Comparison of ENCODE assay signal across 11 mouse cellular contexts in genomic region chr12:52473988-52474968, GRCm38 (mm10). TPM values are rescaled to one million over a fixed set of nuclear protein-coding genes. Genes with fewer than 3 reads are reported as not detected.
DNase-seq lines count a peak whose midpoint lies in the region; ATAC-seq and TF ChIP-seq lines count a peak whose summit lies in the region.
"Had no signal": no experiment of that assay in that cellular context is flagged by ENCODE, and none has a peak within 500 bp of the region (broad histone marks: within the 10 kb centered on the region; RNA-seq: fewer than 3 reads in every experiment).

No protein-coding gene starts in this region.

- H3K4me1 ChIP-seq in heart, embryonic 15.5 days (replicated peaks) = peaks cover 4% of the 10 kb centered on the region; the same call in 1 of the 2 replicates
- peaks cover 6% of the 10 kb centered on the region; the same call in 1 of the 2 replicates for H3K4me1 ChIP-seq in heart, embryonic 10.5 days
- H3K4me1 ChIP-seq in MEL (ENCODE audit: control insufficient read depth in 1 of 2, insufficient read depth in 2 of 2, low read length in 2 of 2) = no peaks in the 10 kb centered on the region; a peak in 1 of 4 replicates
- peaks cover 9% of the 10 kb centered on the region; the same call in 1 of the 2 replicates for H3K4me1 ChIP-seq in liver, postnatal 0 days (ENCODE audit: insufficient read depth)

- no peak for TF ChIP-seq RAD21 in MEL (IDR thresholded peaks at IDR 0.05; ENCODE audit: low read depth, low read length)

- H3K9me3 ChIP-seq in heart, embryonic 15.5 days (replicated peaks) = no peaks in the 10 kb centered on the region
- H3K9me3 ChIP-seq in heart, embryonic 10.5 days = no peaks in the 10 kb centered on the region
- no peaks in the 10 kb centered on the region for H3K9me3 ChIP-seq in MEL (replicated peaks; ENCODE audit: insufficient read depth, low read length)
- H3K9me3 ChIP-seq in liver, postnatal 0 days (ENCODE audit: low read length) = no peaks in the 10 kb centered on the region
- H3K9me3 ChIP-seq: G1E had no signal

- no peak overlapping the region for H3K27ac ChIP-seq in heart, embryonic 15.5 days
- no peak overlapping the region for H3K27ac ChIP-seq in heart, embryonic 10.5 days
- H3K27ac ChIP-seq in MEL (ENCODE audit: control insufficient read depth, low read depth, low read length) = no peak overlapping the region; the same call in 1 of the 2 replicates
- peak overlapping the region; percentile 86 for H3K27ac ChIP-seq in liver, postnatal 0 days (ENCODE audit: low read depth)

- ATAC-seq in heart, embryonic 15.5 days (replicated peaks; ENCODE audit: insufficient number of reproducible peaks, insufficient read depth, low FRiP score, low read depth) = no peak
- peak; percentile 40; the same call in 1 of the 2 replicates for ATAC-seq in granulocyte monocyte progenitor cell, adult 5-6 weeks (replicated peaks; ENCODE audit: poor library complexity, severe bottlenecking)
- peak; percentile 94 for ATAC-seq in liver, postnatal 0 days

- H3K79me2 ChIP-seq in MEL (ENCODE audit: control insufficient read depth, insufficient read depth, low read length, poor library complexity) = no peaks in the 10 kb centered on the region

- no peak for DNase-seq in heart, embryonic 10.5 days (ENCODE audit: low spot score)
- peak; percentile 71 for DNase-seq in MEL (ENCODE audit: low read depth, low spot score)
- DNase-seq in liver, postnatal 0 days = peak; percentile 25
- DNase-seq in urinary bladder, postnatal 36 days (ENCODE audit: low spot score in 2 of 2) = no peak
- DNase-seq in thymus, postnatal 4 days = no peak
- DNase-seq in kidney, postnatal 10 days = no peak
- DNase-seq: gastrocnemius, postnatal 36 days; left cerebral cortex, postnatal 4 days had no signal

- H3K27me3 ChIP-seq in heart, embryonic 15.5 days = no peaks in the 10 kb centered on the region
- no peaks in the 10 kb centered on the region for H3K27me3 ChIP-seq in heart, embryonic 10.5 days (ENCODE audit: insufficient read depth, poor library complexity, severe bottlenecking)
- peaks cover 0 to 2% of the 10 kb centered on the region in 2 experiments; a peak in 2 of 4 replicates for H3K27me3 ChIP-seq in MEL (ENCODE audit: control insufficient read depth in 1 of 2, insufficient read depth in 2 of 2, low read length in 2 of 2)
- H3K27me3 ChIP-seq in liver, postnatal 0 days (ENCODE audit: insufficient read depth, low read length) = no peaks in the 10 kb centered on the region

- no peak for TF ChIP-seq POLR2A in MEL (IDR thresholded peaks at IDR 0.05; ENCODE audit: control insufficient read depth in 1 of 2, insufficient read depth in 1 of 2, low read depth in 1 of 2, low read length in 2 of 2, poor library complexity in 1 of 2)

- H3K36me3 ChIP-seq in heart, embryonic 15.5 days = no peaks in the 10 kb centered on the region
- no peaks in the 10 kb centered on the region for H3K36me3 ChIP-seq in heart, embryonic 10.5 days
- H3K36me3 ChIP-seq in MEL (ENCODE audit: control insufficient read depth in 1 of 2, insufficient read depth in 2 of 2, low read length in 2 of 2) = no peaks in the 10 kb centered on the region
- H3K36me3 ChIP-seq in liver, postnatal 0 days (replicated peaks; ENCODE audit: insufficient read depth, low read length) = no peaks in the 10 kb centered on the region
- H3K36me3 ChIP-seq: G1E had no signal

- no peak overlapping the region for H3K9ac ChIP-seq in heart, embryonic 15.5 days
- H3K9ac ChIP-seq in MEL (ENCODE audit: control insufficient read depth, low read depth, low read length, poor library complexity, severe bottlenecking) = peak overlapping the region; percentile 62
- peak overlapping the region; percentile 48; the same call in 1 of the 2 replicates for H3K9ac ChIP-seq in liver, postnatal 0 days (replicated peaks)

- TF ChIP-seq CTCF in MEL (IDR thresholded peaks at IDR 0.05 in 2 of 3, conservative IDR thresholded peaks at IDR 0.05 in 1 of 3; ENCODE audit: control insufficient read depth in 1 of 3, insufficient read depth in 1 of 3, low read depth in 2 of 3, low read length in 3 of 3, poor library complexity in 1 of 3, severe bottlenecking in 1 of 3) = no peak
- no peak for TF ChIP-seq CTCF in liver, postnatal 0 days (IDR thresholded peaks at IDR 0.05; ENCODE audit: low read depth)

- no peak overlapping the region for H3K4me3 ChIP-seq in heart, embryonic 15.5 days
- no peak overlapping the region for H3K4me3 ChIP-seq in heart, embryonic 10.5 days
- H3K4me3 ChIP-seq in MEL (ENCODE audit: control insufficient read depth in 1 of 2, insufficient read depth in 1 of 2, low read depth in 2 of 2, low read length in 2 of 2) = peak overlapping the region; percentile 71 to 74
- peak overlapping the region; percentile 15; the same call in 1 of the 2 replicates for H3K4me3 ChIP-seq in liver, postnatal 0 days (ENCODE audit: low read depth, low read length)

- 0 out of 4 replicates have a peak, but pooled peaks of 1 of the 2 experiments have one; percentile 6 for TF ChIP-seq EP300 in MEL (IDR thresholded peaks at IDR 0.05; ENCODE audit: low read depth in 1 of 2, low read length in 2 of 2)
- TF ChIP-seq EP300 in liver, postnatal 0 days (IDR thresholded peaks at IDR 0.05; ENCODE audit: low read depth) = peak; percentile 51; the same call in 1 of the 2 replicates

- WGBS in heart, embryonic 15.5 days = 55% methylated on average over 18 of the region's 18 CpGs
- 59% methylated on average over 18 of the region's 18 CpGs for WGBS in heart, embryonic 10.5 days
- WGBS in liver, postnatal 0 days (ENCODE audit: insufficient replicate concordance) = 32% methylated on average over 18 of the region's 18 CpGs

- H3K4me2 ChIP-seq in heart, embryonic 15.5 days = peak overlapping the region; percentile 20; the same call in 1 of the 2 replicates
- H3K4me2 ChIP-seq in liver, postnatal 0 days (ENCODE audit: low read depth, low read length) = peak overlapping the region; percentile 50

TF ChIP-seq in MEL, 35 proteins besides CTCF, POLR2A, EP300 and RAD21:
- peak; percentile 3; the same call in 1 of the 2 replicates for TF ChIP-seq SMC3 (IDR thresholded peaks at IDR 0.05; ENCODE audit: low read depth, low read length)
- no peak for TF ChIP-seq GABPA (IDR thresholded peaks at IDR 0.05; ENCODE audit: low read depth, low read length)
- TF ChIP-seq SIN3A (IDR thresholded peaks at IDR 0.05; ENCODE audit: low read length) = 0 out of 2 replicates have a peak, but pooled peaks have one; percentile 16
- no peak for TF ChIP-seq POLR2AphosphoS2 (IDR thresholded peaks at IDR 0.05; ENCODE audit: low read length)
- TF ChIP-seq JUND (IDR thresholded peaks at IDR 0.05; ENCODE audit: low read depth, low read length) = 0 out of 2 replicates have a peak, but pooled peaks have one; percentile 8
- TF ChIP-seq ZNF384 (IDR thresholded peaks at IDR 0.05; ENCODE audit: low read depth, low read length) = peak; percentile 86
- TF ChIP-seq USF2 (IDR thresholded peaks at IDR 0.05; ENCODE audit: borderline replicate concordance in 1 of 2, insufficient read depth in 1 of 2, low read depth in 1 of 2, low read length in 2 of 2) = no peak
- TF ChIP-seq MXI1 (IDR thresholded peaks at IDR 0.05; ENCODE audit: low read depth, low read length) = peak; percentile 35; the same call in 1 of the 2 replicates
- TF ChIP-seq HCFC1 (IDR thresholded peaks at IDR 0.05; ENCODE audit: low read depth, low read length) = 0 out of 2 replicates have a peak, but pooled peaks have one; percentile 18
- TF ChIP-seq MYC (IDR thresholded peaks at IDR 0.05; ENCODE audit: low read depth, low read length) = no peak

RNA-seq across cellular contexts. Expression of gene Arhgap5, which starts 29.5 kb away (rescaled TPM):
- polyA plus RNA-seq in heart, embryonic 15.5 days (2015; fragmentation: Nextera tagmentation; extraction: Ambion mirVana) = 31.0 and 31.7 TPM in 2 replicates
- polyA plus RNA-seq in heart, embryonic 10.5 days (2016; fragmentation: Nextera tagmentation; extraction: Ambion mirVana) = 38.7 and 39.0 TPM in 2 replicates
- 11.8 and 15.1 TPM in 2 replicates for total RNA-seq in MEL (2012; rRNA removed)
- 100 to 1,000 TPM in 1 of 2 experiments, 10 to 100 TPM in 1; 10.5 to 108 TPM for polyA plus RNA-seq in MEL (2012; ENCODE audit: insufficient read depth in 1 of 2, insufficient read length in 2 of 2, low read depth in 1 of 2, low replicate concordance in 2 of 2, missing spikeins in 1 of 2)
- total RNA-seq in granulocyte monocyte progenitor cell, adult 5-6 weeks (2014; fragmentation: Nextera tagmentation) = 5.9 and 7.4 TPM in 2 replicates
- total RNA-seq in granulocyte monocyte progenitor cell, adult 5-6 weeks (2017) = 4.9 and 9.7 TPM in 2 replicates
- polyA plus RNA-seq in liver, postnatal 0 days (2015; fragmentation: Nextera tagmentation; extraction: Ambion mirVana) = 13.1 and 15.1 TPM in 2 replicates
- polyA plus RNA-seq: G1E had no signal

Comparison
In these comparisons a context has a peak if more than half of its experiments do, and no peak if none do; other contexts are left out.
1. H3K4me3 ChIP-seq: peak in MEL (2 of 2) and liver, postnatal 0 days (single experiment); none in heart, embryonic 15.5 days (single experiment) and heart, embryonic 10.5 days (single experiment).
2. DNase-seq: peak in MEL (single experiment) and liver, postnatal 0 days (single experiment); none in heart, embryonic 10.5 days (single experiment), urinary bladder, postnatal 36 days (0 of 2), thymus, postnatal 4 days (single experiment) and kidney, postnatal 10 days (single experiment).